11 mouse cellular contexts compared by ENCODE assay signal in the genomic region with DNA sequence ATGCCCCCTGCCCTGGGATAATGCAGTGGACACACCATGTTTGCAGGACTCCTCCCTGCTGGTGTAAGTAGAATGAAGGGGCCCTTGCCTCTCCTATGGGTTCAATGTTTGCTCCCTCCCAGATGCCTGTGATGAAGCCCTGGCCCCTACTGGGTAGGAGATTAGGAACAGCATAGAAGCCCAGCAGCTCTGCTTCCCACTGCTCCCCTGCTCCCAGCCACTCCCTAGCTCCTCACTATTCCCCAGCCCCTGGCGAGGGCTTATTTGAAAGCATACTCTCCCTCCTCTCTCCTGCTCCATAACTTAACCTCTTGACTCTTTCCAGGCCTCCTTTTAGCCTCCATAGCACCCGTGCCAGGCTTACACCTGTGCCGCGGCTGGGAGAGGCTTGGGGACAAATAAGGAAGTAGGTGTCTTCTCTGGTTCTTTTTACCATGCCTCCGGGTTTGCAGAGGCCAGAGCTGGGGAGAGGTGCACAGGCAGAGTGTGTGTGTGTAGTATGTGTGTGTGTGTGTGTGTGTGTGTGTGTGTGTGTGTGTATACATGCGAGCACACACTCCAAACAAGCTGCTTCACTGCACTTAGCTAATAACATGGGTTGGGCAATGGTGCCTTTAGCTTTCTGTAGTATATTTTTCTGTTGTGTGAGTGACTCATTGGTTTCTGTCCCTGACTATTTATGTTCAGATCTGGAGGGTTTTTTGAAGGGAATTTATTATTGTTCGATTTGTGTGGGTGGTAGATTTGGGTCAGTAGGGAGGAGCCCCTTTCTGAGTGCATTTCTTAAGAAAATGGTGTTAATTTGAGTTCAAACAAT.
A peak's percentile ranks its signal among the peaks of the same experiment; 100 is the strongest.
DNase-seq lines count a peak whose midpoint lies in the region; ATAC-seq lines count a peak whose summit lies in the region.
"Had no signal": no experiment of that assay in that cellular context is flagged by ENCODE, and none has a peak within 500 bp of the region (broad histone marks: within the 10 kb centered on the region; RNA-seq: fewer than 3 reads in every experiment).

No protein-coding gene starts in this region.

- WGBS in embryonic facial prominence, embryonic 12.5 days = 69% methylated on average over 7 of the region's 7 CpGs
- WGBS in embryonic facial prominence, embryonic 10.5 days = 77% methylated on average over 7 of the region's 7 CpGs
- 82% methylated on average over 7 of the region's 7 CpGs for WGBS in limb, embryonic 12.5 days
- WGBS in limb, embryonic 10.5 days = 79% methylated on average over 7 of the region's 7 CpGs

- DNase-seq in embryonic facial prominence, embryonic 10.5 days (ENCODE audit: low spot score) = no peak
- no peak for DNase-seq in limb, embryonic 10.5 days (ENCODE audit: low spot score)
- no peak for DNase-seq in spleen, postnatal 4 days (ENCODE audit: low spot score in 2 of 2)
- DNase-seq: cerebellum, adult 11-12 months; right cerebral cortex, adult 18-20 months had no signal

- no peaks in the 10 kb centered on the region for H3K27me3 ChIP-seq in embryonic facial prominence, embryonic 12.5 days
- no peaks in the 10 kb centered on the region for H3K27me3 ChIP-seq in embryonic facial prominence, embryonic 10.5 days (replicated peaks; ENCODE audit: low read depth, poor library complexity, severe bottlenecking)
- no peaks in the 10 kb centered on the region for H3K27me3 ChIP-seq in limb, embryonic 12.5 days
- no peaks in the 10 kb centered on the region for H3K27me3 ChIP-seq in limb, embryonic 10.5 days (ENCODE audit: low read depth, poor library complexity, severe bottlenecking)
- H3K27me3 ChIP-seq: liver, embryonic 15.5 days had no signal

- 0 out of 2 replicates have a peak overlapping the region, but pooled peaks have one; percentile 5 for H3K27ac ChIP-seq in embryonic facial prominence, embryonic 12.5 days
- no peak overlapping the region for H3K27ac ChIP-seq in embryonic facial prominence, embryonic 10.5 days (replicated peaks)
- H3K27ac ChIP-seq in limb, embryonic 12.5 days = 0 out of 2 replicates have a peak overlapping the region, but pooled peaks have one; percentile 29
- H3K27ac ChIP-seq in limb, embryonic 10.5 days = no peak overlapping the region; the same call in 1 of the 2 replicates

- H3K4me2 ChIP-seq in embryonic facial prominence, embryonic 12.5 days (replicated peaks) = no peak overlapping the region
- no peak overlapping the region for H3K4me2 ChIP-seq in limb, embryonic 12.5 days

- H3K9me3 ChIP-seq in embryonic facial prominence, embryonic 12.5 days = no peaks in the 10 kb centered on the region
- H3K9me3 ChIP-seq in embryonic facial prominence, embryonic 10.5 days = no peaks in the 10 kb centered on the region
- no peaks in the 10 kb centered on the region for H3K9me3 ChIP-seq in limb, embryonic 12.5 days
- H3K9me3 ChIP-seq in limb, embryonic 10.5 days (replicated peaks) = no peaks in the 10 kb centered on the region
- H3K9me3 ChIP-seq: liver, embryonic 15.5 days had no signal

- ATAC-seq in embryonic facial prominence, embryonic 12.5 days (ENCODE audit: insufficient number of reproducible peaks, insufficient read depth, low FRiP score, low TSS enrichment) = no peak
- no peak for ATAC-seq in limb, embryonic 12.5 days (ENCODE audit: insufficient number of reproducible peaks, insufficient read depth, low FRiP score, low TSS enrichment, low read depth)
- 0 out of 2 replicates have a peak, but pooled peaks have one; percentile 28 for ATAC-seq in common myeloid progenitor, adult 5-6 weeks (replicated peaks; ENCODE audit: low read depth, poor library complexity, severe bottlenecking)
- ATAC-seq in neutrophil, adult 5-6 weeks (ENCODE audit: extremely low read depth, insufficient number of reproducible peaks, low FRiP score, poor library complexity, severe bottlenecking) = peak; percentile 15; the same call in 1 of the 2 replicates
- no peak for ATAC-seq in erythroblast, adult 5-6 weeks (replicated peaks; ENCODE audit: low FRiP score, poor library complexity, severe bottlenecking)

- H3K9ac ChIP-seq in embryonic facial prominence, embryonic 12.5 days = no peak overlapping the region
- H3K9ac ChIP-seq in limb, embryonic 12.5 days (replicated peaks) = no peak overlapping the region
- H3K9ac ChIP-seq: liver, embryonic 15.5 days had no signal

- H3K36me3 ChIP-seq in embryonic facial prominence, embryonic 12.5 days = peaks cover 6% of the 10 kb centered on the region; the same call in 1 of the 2 replicates
- peaks cover 60% of the 10 kb centered on the region for H3K36me3 ChIP-seq in embryonic facial prominence, embryonic 10.5 days (replicated peaks)
- peaks cover 12% of the 10 kb centered on the region; the same call in 1 of the 2 replicates for H3K36me3 ChIP-seq in limb, embryonic 12.5 days
- H3K36me3 ChIP-seq in limb, embryonic 10.5 days = peaks cover 39% of the 10 kb centered on the region

- H3K4me3 ChIP-seq in embryonic facial prominence, embryonic 12.5 days = no peak overlapping the region
- H3K4me3 ChIP-seq in embryonic facial prominence, embryonic 10.5 days = no peak overlapping the region
- no peak overlapping the region for H3K4me3 ChIP-seq in limb, embryonic 12.5 days (replicated peaks)
- H3K4me3 ChIP-seq in limb, embryonic 10.5 days = no peak overlapping the region
- H3K4me3 ChIP-seq: liver, embryonic 15.5 days had no signal

- H3K4me1 ChIP-seq in embryonic facial prominence, embryonic 12.5 days = peaks cover 28% of the 10 kb centered on the region
- peaks cover 48% of the 10 kb centered on the region for H3K4me1 ChIP-seq in embryonic facial prominence, embryonic 10.5 days
- H3K4me1 ChIP-seq in limb, embryonic 12.5 days (replicated peaks) = peaks cover 30% of the 10 kb centered on the region
- peaks cover 16% of the 10 kb centered on the region; the same call in 1 of the 2 replicates for H3K4me1 ChIP-seq in limb, embryonic 10.5 days

Comparison
In these comparisons a context has a peak if more than half of its experiments do, and no peak if none do; other contexts are left out.
1. H3K27ac ChIP-seq: peak in embryonic facial prominence, embryonic 12.5 days (single experiment) and limb, embryonic 12.5 days (single experiment); none in embryonic facial prominence, embryonic 10.5 days (single experiment) and limb, embryonic 10.5 days (single experiment).
2. ATAC-seq: peak in common myeloid progenitor, adult 5-6 weeks (single experiment) and neutrophil, adult 5-6 weeks (single experiment); none in embryonic facial prominence, embryonic 12.5 days (single experiment), limb, embryonic 12.5 days (single experiment) and erythroblast, adult 5-6 weeks (single experiment).